Mouse (Mus musculus) MEL (cell line): ENCODE data around the gene Ganab. TPM values are rescaled to one million over a fixed set of nuclear protein-coding genes. Genes with fewer than 3 reads are reported as not detected.

ENCODE experiments used
- DNase-seq: peaks from one replicate; pipeline ENCODE4 v3.0.0; 2011; ENCODE audit warnings: low read depth, low spot score
- H3K27ac ChIP-seq: 2 replicates; pipeline ENCODE4 v1.5.1; 2012; ENCODE audit warnings: low read depth, mild to moderate bottlenecking, control low read depth, low read length, moderate library complexity; ENCODE audit not compliant: control insufficient read depth
- H3K27me3 ChIP-seq, 2 experiments: fragments of 150-350 bp in 1 of 2; sonication (generic) in 1 of 2; 2 replicates each; pipeline ENCODE4 v1.6.1; 2012; ENCODE audit warnings: low read length in 2 of 2, mild to moderate bottlenecking in 2 of 2, improper control_type of control experiment in 1 of 2, moderate library complexity in 1 of 2; ENCODE audit not compliant: insufficient read depth in 2 of 2, control insufficient read depth in 1 of 2
- H3K36me3 ChIP-seq, 2 experiments: 2 replicates each; pipeline ENCODE4 v1.6.1; 2012 to 2014; ENCODE audit warnings: low read length in 2 of 2, improper control_type of control experiment in 1 of 2, inconsistent platforms in 1 of 2, mild to moderate bottlenecking in 1 of 2; ENCODE audit not compliant: insufficient read depth in 2 of 2, control insufficient read depth in 1 of 2
- H3K4me1 ChIP-seq, 2 experiments: fragments of 150-350 bp in 1 of 2; sonication (generic) in 1 of 2; 2 replicates each; pipeline ENCODE4 v1.6.1; 2012; ENCODE audit warnings: low read length in 2 of 2, improper control_type of control experiment in 1 of 2, mild to moderate bottlenecking in 1 of 2; ENCODE audit not compliant: insufficient read depth in 2 of 2, control insufficient read depth in 1 of 2
- H3K4me3 ChIP-seq, 2 experiments: fragments of 150-350 bp in 1 of 2; sonication (generic) in 1 of 2; 2 replicates each; pipeline ENCODE4 v1.5.1; 2012; ENCODE audit warnings: low read depth in 2 of 2, low read length in 2 of 2, mild to moderate bottlenecking in 2 of 2, moderate library complexity in 2 of 2, control low read depth in 1 of 2, improper control_type of control experiment in 1 of 2; ENCODE audit not compliant: control insufficient read depth in 1 of 2, insufficient read depth in 1 of 2
- H3K79me2 ChIP-seq: 2 replicates; pipeline ENCODE4 v1.6.1; 2012; ENCODE audit warnings: mild to moderate bottlenecking, low read length, moderate library complexity; ENCODE audit not compliant: control insufficient read depth, poor library complexity, insufficient read depth
- H3K9ac ChIP-seq: 2 replicates; pipeline ENCODE4 v1.6.1; 2012; ENCODE audit warnings: low read depth, mild to moderate bottlenecking, control low read depth, low read length, moderate library complexity; ENCODE audit not compliant: control insufficient read depth, poor library complexity, severe bottlenecking
- H3K9me3 ChIP-seq: fragments of 150-350 bp; sonication (generic); replicated peaks from 2 replicates; pipeline ENCODE4 v1.6.1; 2012; ENCODE audit warnings: mild to moderate bottlenecking, low read length, improper control_type of control experiment, moderate library complexity; ENCODE audit not compliant: insufficient read depth
- BHLHE40 ChIP-seq: IDR thresholded peaks from 2 replicates; pipeline ENCODE4 v1.6.1; 2012; ENCODE audit warnings: low read depth, mild to moderate bottlenecking, inconsistent platforms, low read length, improper control_type of control experiment, borderline replicate concordance
- CTCF ChIP-seq, 3 experiments: IDR thresholded peaks in 2 of 3; conservative IDR thresholded peaks in 1 of 3; 2 replicates each; pipeline ENCODE4 v1.5.1; 2011 to 2012; ENCODE audit warnings: low read length in 3 of 3, low read depth in 2 of 3, mild to moderate bottlenecking in 2 of 3, improper control_type of control experiment in 1 of 3, inconsistent platforms in 1 of 3, mixed read lengths in 1 of 3, moderate library complexity in 1 of 3; ENCODE audit not compliant: control insufficient read depth in 1 of 3, insufficient read depth in 1 of 3, poor library complexity in 1 of 3, severe bottlenecking in 1 of 3
- E2F4 ChIP-seq: IDR thresholded peaks from 2 replicates; pipeline ENCODE4 v1.6.1; 2011; ENCODE audit warnings: low read depth, low read length, improper control_type of control experiment, borderline replicate concordance
- ELF1 ChIP-seq: IDR thresholded peaks from 2 replicates; pipeline ENCODE4 v1.6.1; 2014; ENCODE audit warnings: low read depth, mild to moderate bottlenecking, inconsistent platforms, low read length, improper control_type of control experiment, moderate library complexity
- ETS1 ChIP-seq: IDR thresholded peaks from 2 replicates; pipeline ENCODE4 v1.6.1; 2012; ENCODE audit warnings: low read depth, mild to moderate bottlenecking, inconsistent platforms, low read length, improper control_type of control experiment, moderate library complexity
- GABPA ChIP-seq: IDR thresholded peaks from 2 replicates; pipeline ENCODE4 v1.6.1; 2012; ENCODE audit warnings: low read depth, mild to moderate bottlenecking, inconsistent platforms, low read length, improper control_type of control experiment, moderate library complexity
- HCFC1 ChIP-seq: IDR thresholded peaks from 2 replicates; pipeline ENCODE4 v1.6.1; 2012; ENCODE audit warnings: low read depth, mild to moderate bottlenecking, inconsistent platforms, low read length, improper control_type of control experiment, moderate library complexity
- MAFK ChIP-seq: IDR thresholded peaks from 2 replicates; pipeline ENCODE4 v1.6.1; 2011; ENCODE audit warnings: low read depth, mild to moderate bottlenecking, low read length, improper control_type of control experiment, borderline replicate concordance
- MAX ChIP-seq: IDR thresholded peaks from 2 replicates; pipeline ENCODE4 v1.6.1; 2011; ENCODE audit warnings: low read length, improper control_type of control experiment
- MAZ ChIP-seq: IDR thresholded peaks from 2 replicates; pipeline ENCODE4 v1.6.1; 2012; ENCODE audit warnings: low read depth, mild to moderate bottlenecking, inconsistent platforms, low read length, improper control_type of control experiment
- MEF2A ChIP-seq: IDR thresholded peaks from 2 replicates; pipeline ENCODE4 v1.6.1; 2014; ENCODE audit warnings: low read depth, mild to moderate bottlenecking, inconsistent platforms, low read length, improper control_type of control experiment; ENCODE audit not compliant: poor library complexity, insufficient replicate concordance, severe bottlenecking; ENCODE audit errors: extremely low read depth
- MXI1 ChIP-seq: IDR thresholded peaks from 2 replicates; pipeline ENCODE4 v1.6.1; 2011; ENCODE audit warnings: mild to moderate bottlenecking, low read depth, low read length, improper control_type of control experiment
- MYB ChIP-seq: IDR thresholded peaks from 2 replicates; pipeline ENCODE4 v1.6.1; 2011; ENCODE audit warnings: mild to moderate bottlenecking, low read depth, low read length, improper control_type of control experiment
- MYC ChIP-seq: IDR thresholded peaks from 2 replicates; pipeline ENCODE4 v1.6.1; 2011; ENCODE audit warnings: low read depth, mild to moderate bottlenecking, low read length, improper control_type of control experiment, moderate library complexity
- NELFE ChIP-seq: IDR thresholded peaks from 2 replicates; pipeline ENCODE4 v1.6.1; 2011; ENCODE audit warnings: low read depth, low read length, improper control_type of control experiment
- NRF1 ChIP-seq: IDR thresholded peaks from 2 replicates; pipeline ENCODE4 v1.6.1; 2014; ENCODE audit warnings: low read depth, mild to moderate bottlenecking, inconsistent platforms, low read length, improper control_type of control experiment, moderate library complexity; ENCODE audit not compliant: poor library complexity, insufficient read depth, severe bottlenecking
- POLR2A ChIP-seq, 2 experiments: IDR thresholded peaks; 2 replicates each; pipeline ENCODE4 v1.6.1; 2011 to 2012; ENCODE audit warnings: low read length in 2 of 2, mild to moderate bottlenecking in 2 of 2, control low read depth in 1 of 2, improper control_type of control experiment in 1 of 2, low read depth in 1 of 2, moderate library complexity in 1 of 2; ENCODE audit not compliant: control insufficient read depth in 1 of 2, insufficient read depth in 1 of 2, poor library complexity in 1 of 2
- RAD21 ChIP-seq: IDR thresholded peaks from 2 replicates; pipeline ENCODE4 v1.6.1; 2011; ENCODE audit warnings: mild to moderate bottlenecking, low read depth, low read length, improper control_type of control experiment
- RCOR1 ChIP-seq: IDR thresholded peaks from 2 replicates; pipeline ENCODE4 v1.6.1; 2012; ENCODE audit warnings: low read depth, mild to moderate bottlenecking, inconsistent platforms, low read length, improper control_type of control experiment
- TBP ChIP-seq: IDR thresholded peaks from 2 replicates; pipeline ENCODE4 v1.8.0; 2011; ENCODE audit warnings: low read depth, low read length, improper control_type of control experiment
- TCF12 ChIP-seq: IDR thresholded peaks from 2 replicates; pipeline ENCODE4 v1.6.1; 2014; ENCODE audit warnings: low read depth, mild to moderate bottlenecking, inconsistent platforms, low read length, improper control_type of control experiment, moderate library complexity
- UBTF ChIP-seq: IDR thresholded peaks from 2 replicates; pipeline ENCODE4 v1.6.1; 2012; ENCODE audit warnings: low read depth, mild to moderate bottlenecking, inconsistent platforms, low read length, improper control_type of control experiment, moderate library complexity, borderline replicate concordance; ENCODE audit not compliant: insufficient read depth
- USF1 ChIP-seq: IDR thresholded peaks from 2 replicates; pipeline ENCODE4 v1.6.1; 2014; ENCODE audit warnings: low read depth, mild to moderate bottlenecking, inconsistent platforms, low read length, improper control_type of control experiment, moderate library complexity
- ZMIZ1 ChIP-seq: IDR thresholded peaks from 2 replicates; pipeline ENCODE4 v1.6.1; 2012; ENCODE audit warnings: low read depth, mild to moderate bottlenecking, inconsistent platforms, low read length, improper control_type of control experiment, moderate library complexity
- polyA plus RNA-seq, 2 experiments: library from polyadenylated mRNA; stranded (reverse) in 1 of 2; unstranded in 1 of 2; fragments of >175 nt in 1 of 2; fragments of >200 nt in 1 of 2; gene quantifications; 2 replicates each; pipeline versions ENCODE4 v1.2.1 to v1.2.4; 2012; ENCODE audit warnings: low replicate concordance in 2 of 2, low read depth in 1 of 2; ENCODE audit not compliant: insufficient read length in 2 of 2, insufficient read depth in 1 of 2, missing spikeins in 1 of 2
- total RNA-seq: library from RNA; depleted of rRNA; stranded (reverse); fragments of 300-350 nt; gene quantifications from 2 replicates; pipeline ENCODE4 v1.2.3, GENCODE M21; 2012

Ganab gene
- total and polyA plus RNA-seq, 3 experiments: 122 to 123 TPM; not detected in 1

- TF ChIP-seq GABPA (no peak), NRF1 (no peak), MYB (peak; percentile 76)
- TF ChIP-seq, all 39 proteins: peak for 24
These were observed 30.1 kb downstream of the Ganab start (continued) for GRCm38 (mm10) chr19:8927891-8928525.

GRCm38 (mm10) chr19:8928689-8929223, 30.9 kb downstream of the Ganab start:
- no peak for DNase-seq
- TF ChIP-seq USF1 (no peak), ELF1 (no peak), ZMIZ1 (no peak), ETS1 (no peak), RAD21 (no peak), MYC (no peak), TBP (no peak), BHLHE40 (no peak), POLR2A (IDR thresholded peaks at IDR 0.05; ENCODE audit: control insufficient read depth in 1 of 2, insufficient read depth in 1 of 2, low read depth in 1 of 2, low read length in 2 of 2, poor library complexity in 1 of 2) (no peak)
- no peaks in the 10 kb centered on the region for H3K27me3 ChIP-seq
- H3K27ac ChIP-seq: peak overlapping the region; percentile 61
- H3K36me3 ChIP-seq: peaks cover 0 to 27% of the 10 kb centered on the region in 2 experiments; a peak in 2 of 4 replicates
- H3K9me3 ChIP-seq: no peaks in the 10 kb centered on the region
- H3K4me1 ChIP-seq: peaks cover 18 to 37% of the 10 kb centered on the region in 2 experiments
- no peak overlapping the region for H3K9ac ChIP-seq
- H3K79me2 ChIP-seq: no peaks in the 10 kb centered on the region; the same call in none of the 2 replicates
- peak overlapping the region; percentile 66 to 79; a peak in 3 of 4 replicates for H3K4me3 ChIP-seq

GRCm38 (mm10) chr19:8929224-8930088, 31.6 kb downstream of the Ganab start, which contains the start of the genes Rom1 and Eml3:
Rom1 (minus strand) TSS chr19:8929356.
Eml3 (plus strand) TSS chr19:8929552.
- no peaks in the 10 kb centered on the region for H3K27me3 ChIP-seq
- H3K9ac ChIP-seq: peak within 1 kb of the TSS; percentile 89
- H3K4me1 ChIP-seq: peaks cover 18 to 37% of the 10 kb centered on the region in 2 experiments
- peak within 1 kb of the TSS; percentile 66 to 79 for H3K4me3 ChIP-seq
- H3K27ac ChIP-seq: peak within 1 kb of the TSS; percentile 63
- peaks cover 0 to 27% of the 10 kb centered on the region in 2 experiments; a peak in 2 of 4 replicates for H3K36me3 ChIP-seq
- peak; percentile 88 for DNase-seq
- H3K9me3 ChIP-seq: no peaks in the 10 kb centered on the region
- no peaks in the 10 kb centered on the region; the same call in none of the 2 replicates for H3K79me2 ChIP-seq
- TF ChIP-seq USF1: no peak
- TF ChIP-seq E2F4: no peak
- no peak for TF ChIP-seq RCOR1
- no peak for TF ChIP-seq MEF2A
- TF ChIP-seq TCF12: peak; percentile 34; the same call in 1 of the 2 replicates
- TF ChIP-seq ETS1: no peak
- peak in 2 of 3 experiments; percentile 62 to 70; a peak in 4 of 6 replicates for TF ChIP-seq CTCF (IDR thresholded peaks at IDR 0.05 in 2 of 3, conservative IDR thresholded peaks at IDR 0.05 in 1 of 3; ENCODE audit: control insufficient read depth in 1 of 3, insufficient read depth in 1 of 3, low read depth in 2 of 3, low read length in 3 of 3, poor library complexity in 1 of 3, severe bottlenecking in 1 of 3)
- no peak for TF ChIP-seq MAFK
- TF ChIP-seq HCFC1: peak; percentile 24; the same call in 1 of the 2 replicates
- TF ChIP-seq MXI1: peak; percentile 41; the same call in 1 of the 2 replicates
- TF ChIP-seq MYB: no peak
- peak; percentile 36 for TF ChIP-seq NELFE
- TF ChIP-seq ELF1: peak; percentile 79
- TF ChIP-seq MAZ: peak; percentile 34; the same call in 1 of the 2 replicates
- peak; percentile 30; the same call in 1 of the 2 replicates for TF ChIP-seq TBP
- TF ChIP-seq UBTF: no peak
- TF ChIP-seq MAX: no peak
- TF ChIP-seq POLR2A (IDR thresholded peaks at IDR 0.05; ENCODE audit: control insufficient read depth in 1 of 2, insufficient read depth in 1 of 2, low read depth in 1 of 2, low read length in 2 of 2, poor library complexity in 1 of 2): peak; percentile 24 to 63; a peak in 2 of 4 replicates
